Mouse (Mus musculus) heart, adult 2 months (tissue): ENCODE measurements at regions not wholly inside any gene's neighbourhood (a gene's known extent, or its start where the extent isn't known, plus 50 kb on each side); places are given as distances from the start of the nearest gene placed in this dataset.
"Not testable (repeated sequence)": the region's sequence is repeated elsewhere in the genome, so short reads cannot be mapped to it uniquely, and the experiment has no call there.

ENCODE experiments used
- DNase-seq, 2 experiments: peaks; one replicate each; pipeline ENCODE4 v3.0.0; 2021
- H3K27ac ChIP-seq: fragments of 200-600 bp; 2 replicates; pipeline ENCODE4 v1.8.1; 2022
- H3K27me3 ChIP-seq: fragments of 200-500 bp; 2 replicates; pipeline ENCODE4 v1.6.1; 2012; ENCODE audit warnings: mild to moderate bottlenecking, low read length, inconsistent platforms, mixed read lengths; ENCODE audit not compliant: control insufficient read depth, insufficient read depth
- H3K36me3 ChIP-seq: fragments of 200-500 bp; 2 replicates; pipeline ENCODE4 v1.6.1; 2012; ENCODE audit warnings: low read length, inconsistent platforms; ENCODE audit not compliant: control insufficient read depth, insufficient read depth
- H3K4me1 ChIP-seq: fragments of 200-500 bp; 2 replicates; pipeline ENCODE4 v1.6.1; 2011; ENCODE audit warnings: low read length; ENCODE audit not compliant: control insufficient read depth, insufficient read depth
- H3K4me3 ChIP-seq: fragments of 200-600 bp; 2 replicates; pipeline ENCODE4 v1.8.1; 2022
- H3K79me2 ChIP-seq: fragments of 200-500 bp; replicated peaks from 2 replicates; pipeline ENCODE4 v1.6.1; 2012; ENCODE audit warnings: mild to moderate bottlenecking, inconsistent platforms, low read length, moderate library complexity, mixed read lengths; ENCODE audit not compliant: control insufficient read depth, insufficient read depth
- H3K9ac ChIP-seq: fragments of 200-500 bp; 2 replicates; pipeline ENCODE4 v1.6.1; 2012; ENCODE audit warnings: low read depth, mild to moderate bottlenecking, control low read depth, inconsistent platforms, low read length, mixed read lengths
- CTCF ChIP-seq: fragments of 200-600 bp; IDR thresholded peaks from 2 replicates; pipeline ENCODE4 v1.8.1; 2022; ENCODE audit warnings: antibody characterized with exemption, mild to moderate bottlenecking, moderate library complexity
- POLR2A ChIP-seq: fragments of 200-500 bp; IDR thresholded peaks from 2 replicates; pipeline ENCODE4 v1.6.1; 2011; ENCODE audit warnings: mild to moderate bottlenecking, low read depth, low read length, control low read depth; ENCODE audit not compliant: insufficient read depth
- WGBS: fragments of 180-500 bp; shearing (Covaris S2); methylation state at CpG from one replicate; pipeline ENCODE4 v1.1.7; 2018; 5-methylcytosine and 5-hydroxymethylcytosine counted together
- intact Hi-C: fragments of 180-260 bp; cut with DNase I; formaldehyde crosslinking; loops from one replicate; pipeline ENCODE4 v1.15.1; 2025

DNA sequence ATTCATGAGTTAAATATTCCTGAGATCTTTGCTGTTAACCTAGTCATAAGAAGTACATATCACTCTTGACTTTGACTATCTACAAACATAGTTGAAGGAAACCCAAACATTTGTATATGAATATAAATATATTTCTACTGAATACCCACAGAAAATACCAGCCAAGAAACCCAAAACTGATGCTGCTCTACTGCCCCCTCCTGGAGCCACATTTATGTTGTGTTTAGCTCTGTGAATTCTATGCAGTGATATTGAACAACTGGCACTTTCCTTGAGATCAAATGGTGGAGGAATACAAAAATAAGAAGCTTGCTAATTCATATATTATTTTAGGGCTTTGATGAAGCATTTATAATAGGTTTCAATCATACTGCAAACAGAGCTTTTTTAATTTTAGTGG lies 89.7 kb upstream of the Mageb16 start:
- Histone ChIP-seq H3K27ac (no peak overlapping the region), H3K79me2 (no peaks in the 10 kb centered on the region), H3K27me3 (no peaks in the 10 kb centered on the region), H3K36me3 (no peaks in the 10 kb centered on the region), H3K4me1 (no peaks in the 10 kb centered on the region), H3K4me3 (no peak overlapping the region), H3K9ac (no peak overlapping the region)
- DNase-seq: no peak
- TF ChIP-seq POLR2A (no peak), CTCF (peak; percentile 28)
- intact Hi-C loops: no loop called here

DNA sequence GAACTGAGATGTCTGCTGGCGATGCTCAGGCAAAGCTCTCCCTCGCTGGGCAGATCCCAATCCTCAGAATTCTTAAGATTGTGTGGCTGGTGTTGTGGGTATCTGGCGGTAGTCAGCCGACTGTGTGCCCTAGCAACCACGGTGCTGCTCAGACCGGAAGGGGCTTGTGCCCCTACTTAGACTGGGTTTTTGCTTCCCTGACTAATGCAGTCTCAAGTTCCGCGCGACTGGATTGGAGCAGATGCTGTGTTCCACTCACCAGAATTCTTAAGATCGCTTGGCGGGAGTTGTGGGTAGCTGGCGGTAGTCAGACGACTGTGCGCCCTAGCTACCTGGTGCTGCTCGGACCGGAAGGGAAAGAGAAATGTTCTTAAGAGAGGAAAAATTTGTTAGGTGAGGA lies 87.4 kb upstream of the Mageb16 start:
- H3K79me2 ChIP-seq, DNase-seq, H3K27me3 ChIP-seq, H3K9ac ChIP-seq, H3K4me3 ChIP-seq, H3K27ac ChIP-seq, H3K36me3 ChIP-seq, intact Hi-C loops, H3K4me1 ChIP-seq: not testable (repeated sequence)
- 73% methylated on average over 16 of the region's 16 CpGs for WGBS
